Mouse (Mus musculus) lung, embryonic 14.5 days (tissue): ENCODE data around the gene Maats1. TPM values are rescaled to one million over a fixed set of nuclear protein-coding genes. Genes with fewer than 3 reads are reported as not detected.
A peak's percentile ranks its signal among the peaks of the same experiment; 100 is the strongest.

Source experiments
- ATAC-seq: fragments of 200-750 bp; cut with Nextera tagmentation; 2 replicates; pipeline ENCODE4 v1.8.0; 2017; ENCODE audit warnings: mild to moderate bottlenecking, moderate TSS enrichment, moderate library complexity; ENCODE audit not compliant: insufficient read depth
- DNase-seq: peaks from one replicate; pipeline ENCODE4 v3.0.0-alpha.2; 2015
- H3K27ac ChIP-seq: fragments of 300-500 bp; sonication (generic); 2 replicates; pipeline ENCODE4 v1.5.1; 2014; ENCODE audit warnings: low read depth, mild to moderate bottlenecking, moderate library complexity
- H3K27me3 ChIP-seq: fragments of 300-500 bp; sonication (generic); 2 replicates; pipeline ENCODE4 v1.6.1; 2014; ENCODE audit warnings: low read length, control low read depth; ENCODE audit not compliant: insufficient read depth
- H3K36me3 ChIP-seq: fragments of 300-500 bp; sonication (generic); 2 replicates; pipeline ENCODE4 v1.6.1; 2014; ENCODE audit warnings: control low read depth; ENCODE audit not compliant: insufficient read depth
- H3K4me1 ChIP-seq: fragments of 300-500 bp; sonication (generic); 2 replicates; pipeline ENCODE4 v1.6.1; 2014; ENCODE audit warnings: antibody characterized with exemption, control low read depth; ENCODE audit not compliant: insufficient read depth
- H3K4me2 ChIP-seq: fragments of 300-500 bp; sonication (generic); 2 replicates; pipeline ENCODE4 v1.6.1; 2014; ENCODE audit warnings: mild to moderate bottlenecking
- H3K4me3 ChIP-seq: fragments of 300-500 bp; sonication (generic); 2 replicates; pipeline ENCODE4 v1.5.1; 2014; ENCODE audit warnings: low read depth, low read length
- H3K9ac ChIP-seq: fragments of 300-500 bp; sonication (generic); 2 replicates; pipeline ENCODE4 v1.6.1; 2014
- H3K9me3 ChIP-seq: fragments of 300-500 bp; sonication (generic); 2 replicates; pipeline ENCODE4 v1.6.1; 2016; ENCODE audit warnings: low read depth, low read length, control low read depth
- CTCF ChIP-seq: IDR thresholded peaks from 2 replicates; pipeline ENCODE4 v1.5.1; 2016; ENCODE audit warnings: antibody characterized with exemption, low read depth
- whole genome bisulfite sequencing: fragments of 180-500 bp; shearing (Covaris S2); extraction: QIAGEN DNeasy Blood & Tissue Kit; methylation state at CpG from one replicate; pipeline ENCODE4 v1.1.7; 2014; 5-methylcytosine and 5-hydroxymethylcytosine counted together
- polyA plus RNA-seq: library from polyadenylated mRNA; unstranded; fragments of >200 nt; fragmentation: Nextera tagmentation; extraction: Ambion mirVana; gene quantifications from 2 replicates; pipeline ENCODE4 v1.2.1, GENCODE M21; 2014

Maats1 gene
- polyA plus RNA-seq, 1 experiment from 2014 or later, result 0.12 TPM

GRCm38 (mm10) chr16:38255107-38255506, 86.8 kb downstream of the Maats1 start:
- Histone ChIP-seq H3K27ac (no peak overlapping the region), H3K9ac (no peak overlapping the region), H3K36me3 (no peaks in the 10 kb centered on the region), H3K27me3 (no peaks in the 10 kb centered on the region), H3K9me3 (no peaks in the 10 kb centered on the region), H3K4me2 (no peak overlapping the region), H3K4me3 (no peak overlapping the region), H3K4me1 (no peaks in the 10 kb centered on the region)
- DNase-seq, result peak; percentile 19
- no peak for ATAC-seq
- WGBS, result 77% methylated on average over 4 of the region's 4 CpGs
- peak; percentile 35 for TF ChIP-seq CTCF

DNA sequence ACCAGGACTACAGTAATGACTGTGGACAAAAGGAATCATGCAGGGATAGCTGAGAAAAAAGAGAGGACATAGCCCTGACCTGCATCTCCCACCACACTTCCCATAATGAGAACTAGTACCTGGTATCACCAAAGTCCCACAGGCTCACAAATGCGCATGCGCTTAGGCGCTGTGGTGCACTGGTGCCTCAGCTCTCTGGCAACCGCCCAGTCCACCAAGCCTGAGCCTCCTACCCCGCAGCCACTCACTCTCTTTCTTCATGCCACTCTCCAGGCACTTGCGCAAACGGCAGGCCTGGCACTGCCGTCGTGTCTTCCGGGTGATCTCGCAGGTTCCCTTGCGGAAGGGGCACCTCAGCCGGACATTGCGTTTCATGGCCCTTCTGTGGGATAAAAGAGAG, 87.9 kb downstream of the Maats1 start:
- no peaks in the 10 kb centered on the region for H3K36me3 ChIP-seq
- WGBS, result 76% methylated on average over 14 of the region's 14 CpGs

GRCm38 (mm10) chr16:38250467-38250866, 91.5 kb downstream of the Maats1 start:
- H3K4me3 ChIP-seq, result no peak overlapping the region
- H3K9me3 ChIP-seq, result no peaks in the 10 kb centered on the region
- no peak overlapping the region for H3K9ac ChIP-seq
- no peaks in the 10 kb centered on the region for H3K27me3 ChIP-seq
- ATAC-seq (no peak), DNase-seq (no peak)
- peaks cover 3% of the 10 kb centered on the region; the same call in 1 of the 2 replicates for H3K36me3 ChIP-seq
- no peaks in the 10 kb centered on the region for H3K4me1 ChIP-seq
- H3K4me2 ChIP-seq, result no peak overlapping the region
- H3K27ac ChIP-seq, result no peak overlapping the region
- no peak for TF ChIP-seq CTCF
- 86% methylated on average over 6 of the region's 6 CpGs for WGBS

More for the DNA sequence above, 87.9 kb downstream of the Maats1 start:
- no peak overlapping the region for H3K9ac ChIP-seq
- no peak for TF ChIP-seq CTCF
- DNase-seq (no peak), ATAC-seq (no peak)
- no peaks in the 10 kb centered on the region for H3K4me1 ChIP-seq
- no peaks in the 10 kb centered on the region for H3K27me3 ChIP-seq
- H3K27ac ChIP-seq, result no peak overlapping the region
- no peak overlapping the region for H3K4me3 ChIP-seq
- H3K9me3 ChIP-seq, result no peaks in the 10 kb centered on the region
- no peak overlapping the region for H3K4me2 ChIP-seq

- Histone ChIP-seq H3K36me3 (peaks cover 7% of the 10 kb centered on the region; the same call in 1 of the 2 replicates), H3K4me1 (no peaks in the 10 kb centered on the region), H3K4me3 (no peak overlapping the region), H3K27me3 (no peaks in the 10 kb centered on the region), H3K9ac (no peak overlapping the region), H3K27ac (no peak overlapping the region), H3K9me3 (no peaks in the 10 kb centered on the region), H3K4me2 (no peak overlapping the region)
- 31% methylated on average over 13 of the region's 13 CpGs for WGBS
- no peak for TF ChIP-seq CTCF
- peak; percentile 63 for ATAC-seq
- peak; percentile 47 for DNase-seq
Observed at GRCm38 (mm10) chr16:38248331-38248961, 93.5 kb downstream of the Maats1 start.

Other genes with a start within 250 kb of the Maats1 start
- gene Nr1i2, start 47.3 kb downstream of the Maats1 start, polyA plus RNA-seq, result not detected in 2 replicates
- 126 and 149 TPM in 2 replicates for gene Cox17, start 4.8 kb upstream of the Maats1 start, polyA plus RNA-seq
- gene Gm21987, start 4.9 kb upstream of the Maats1 start, polyA plus RNA-seq, result not detected in 2 replicates
- gene Popdc2, start 20.1 kb upstream of the Maats1 start, polyA plus RNA-seq, result 1.0 and 5.2 TPM in 2 replicates
- 0.14 TPM in 1 of 2 replicates, not detected in the other for gene Pla1a, start 91.0 kb upstream of the Maats1 start, polyA plus RNA-seq
- gene Adprh, start 110.6 kb upstream of the Maats1 start, polyA plus RNA-seq, result 82.9 and 91.4 TPM in 2 replicates
- 0.30 and 0.39 TPM in 2 replicates for gene Cd80, start 113.4 kb upstream of the Maats1 start, polyA plus RNA-seq
- 23.1 and 25.1 TPM in 2 replicates for gene Timmdc1, start 180.5 kb upstream of the Maats1 start, polyA plus RNA-seq
- 61.2 and 63.4 TPM in 2 replicates for gene Poglut1, start 208.1 kb upstream of the Maats1 start, polyA plus RNA-seq
- 117 and 128 TPM in 2 replicates for gene Tmem39a, start 216.6 kb upstream of the Maats1 start, polyA plus RNA-seq